9 mouse cellular contexts compared by ENCODE assay signal in the genomic region with DNA sequence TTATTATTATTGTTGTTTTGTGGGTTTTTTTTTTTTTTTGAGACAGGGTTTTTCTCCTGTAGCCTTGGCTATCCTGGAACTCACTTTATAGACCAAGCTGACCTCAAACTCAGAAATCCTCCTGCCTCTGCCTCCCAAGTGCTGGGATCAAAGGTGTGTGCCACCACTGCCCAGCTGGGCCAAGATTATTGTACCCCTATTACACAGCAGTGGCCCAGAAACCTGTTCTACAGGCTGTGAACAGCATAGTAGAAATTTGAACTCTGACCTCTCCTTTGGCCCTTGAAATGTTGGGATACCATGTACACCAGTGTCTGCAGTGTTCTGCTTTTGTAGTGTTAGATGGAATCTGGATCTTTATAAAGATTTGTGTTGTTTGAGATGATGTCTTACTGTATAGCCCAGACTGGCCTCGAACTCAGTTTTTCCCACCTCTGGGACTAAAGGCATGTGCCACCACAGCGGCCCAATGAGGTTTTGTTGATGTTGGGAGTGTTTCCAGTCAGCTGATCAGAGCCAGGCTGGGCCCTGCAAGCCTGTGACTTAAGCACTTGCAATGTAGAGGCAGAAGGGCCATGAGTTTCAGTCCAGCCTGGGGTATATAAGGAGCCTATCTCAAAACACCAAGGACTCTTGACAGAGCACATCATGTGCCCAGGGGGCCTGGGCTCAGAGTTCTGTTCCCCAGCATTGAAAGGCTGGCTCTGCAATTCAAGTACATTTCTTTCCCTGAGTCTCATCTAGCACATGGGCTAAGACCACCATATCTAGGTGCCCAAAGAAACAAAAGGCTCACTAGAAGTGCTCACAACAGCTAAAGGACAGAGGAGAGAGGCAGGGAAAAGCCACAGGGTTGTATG. TPM values are rescaled to one million over a fixed set of nuclear protein-coding genes. Genes with fewer than 3 reads are reported as not detected.
A peak's percentile ranks its signal among the peaks of the same experiment; 100 is the strongest.
DNase-seq lines count a peak whose midpoint lies in the region; ATAC-seq and TF ChIP-seq lines count a peak whose summit lies in the region.
"Had no signal": no experiment of that assay in that cellular context is flagged by ENCODE, and none has a peak within 500 bp of the region (broad histone marks: within the 10 kb centered on the region; RNA-seq: fewer than 3 reads in every experiment).

No protein-coding gene starts in this region.

- ATAC-seq in embryonic facial prominence, embryonic 14.5 days (ENCODE audit: low read depth), result no peak
- no peak for ATAC-seq in hindbrain, embryonic 14.5 days (ENCODE audit: low FRiP score)
- ATAC-seq in neural tube, embryonic 12.5 days (ENCODE audit: low FRiP score, low read depth), result no peak

- H3K36me3 ChIP-seq in embryonic facial prominence, embryonic 14.5 days (ENCODE audit: control insufficient read depth, insufficient read depth, low read length), result peaks cover 21% of the 10 kb centered on the region; the same call in 1 of the 2 replicates
- H3K36me3 ChIP-seq in hindbrain, embryonic 14.5 days (replicated peaks; ENCODE audit: control insufficient read depth, insufficient read depth), result peaks cover 9% of the 10 kb centered on the region
- H3K36me3 ChIP-seq in neural tube, embryonic 12.5 days, result peaks cover 15% of the 10 kb centered on the region

- no peak for TF ChIP-seq CTCF in layer of hippocampus, adult 2 months (conservative IDR thresholded peaks at IDR 0.05)

- H3K9me3 ChIP-seq in embryonic facial prominence, embryonic 14.5 days (ENCODE audit: control insufficient read depth, low read length), result no peaks in the 10 kb centered on the region
- no peaks in the 10 kb centered on the region for H3K9me3 ChIP-seq in hindbrain, embryonic 14.5 days (ENCODE audit: control insufficient read depth, low read length)
- no peaks in the 10 kb centered on the region for H3K9me3 ChIP-seq in neural tube, embryonic 12.5 days

- no peak overlapping the region for H3K9ac ChIP-seq in embryonic facial prominence, embryonic 14.5 days (ENCODE audit: low read depth, low read length)
- no peak overlapping the region; the same call in 1 of the 2 replicates for H3K9ac ChIP-seq in hindbrain, embryonic 14.5 days
- H3K9ac ChIP-seq in neural tube, embryonic 12.5 days, result 0 out of 2 replicates have a peak overlapping the region, but pooled peaks have one; percentile 26

- H3K27ac ChIP-seq in layer of hippocampus, adult 2 months, result peak overlapping the region; percentile 64
- H3K27ac ChIP-seq in embryonic facial prominence, embryonic 14.5 days (replicated peaks; ENCODE audit: low read depth, low read length), result no peak overlapping the region
- no peak overlapping the region for H3K27ac ChIP-seq in hindbrain, embryonic 14.5 days
- H3K27ac ChIP-seq in neural tube, embryonic 12.5 days, result no peak overlapping the region

- no peak for DNase-seq in layer of hippocampus, adult 2 months (ENCODE audit: low spot score in 2 of 2)
- no peak for DNase-seq in layer of hippocampus, postnatal 10 days (ENCODE audit: low spot score in 2 of 2)
- no peak for DNase-seq in embryonic facial prominence, embryonic 14.5 days (ENCODE audit: low spot score)
- DNase-seq in hindbrain, embryonic 14.5 days (ENCODE audit: low spot score), result no peak
- no peak for DNase-seq in lung, postnatal 36 days
- DNase-seq in urinary bladder, postnatal 25 days (ENCODE audit: low spot score), result no peak
- DNase-seq in ovary, adult 18-20 months (ENCODE audit: low spot score), result no peak

- H3K4me1 ChIP-seq in embryonic facial prominence, embryonic 14.5 days (ENCODE audit: control insufficient read depth, insufficient read depth, low read length), result peaks cover 17% of the 10 kb centered on the region
- H3K4me1 ChIP-seq in hindbrain, embryonic 14.5 days (replicated peaks; ENCODE audit: control insufficient read depth, insufficient read depth, low read length), result peaks cover 34% of the 10 kb centered on the region
- peaks cover 34% of the 10 kb centered on the region for H3K4me1 ChIP-seq in neural tube, embryonic 12.5 days

- peak overlapping the region; percentile 61; the same call in 1 of the 2 replicates for H3K4me2 ChIP-seq in embryonic facial prominence, embryonic 14.5 days (ENCODE audit: low read depth, low read length)
- peak overlapping the region; percentile 86 for H3K4me2 ChIP-seq in hindbrain, embryonic 14.5 days (replicated peaks)
- peak overlapping the region; percentile 86 for H3K4me2 ChIP-seq in neural tube, embryonic 12.5 days (replicated peaks)

- no peaks in the 10 kb centered on the region for H3K27me3 ChIP-seq in embryonic facial prominence, embryonic 14.5 days (replicated peaks; ENCODE audit: control insufficient read depth, insufficient read depth, low read length)
- H3K27me3 ChIP-seq in hindbrain, embryonic 14.5 days (ENCODE audit: control insufficient read depth, insufficient read depth, low read length), result no peaks in the 10 kb centered on the region
- H3K27me3 ChIP-seq in neural tube, embryonic 12.5 days (replicated peaks), result no peaks in the 10 kb centered on the region

- 83% methylated on average over 2 of the region's 2 CpGs for WGBS in embryonic facial prominence, embryonic 14.5 days
- 77% methylated on average over 2 of the region's 2 CpGs for WGBS in hindbrain, embryonic 14.5 days
- WGBS in neural tube, embryonic 12.5 days, result 82% methylated on average over 2 of the region's 2 CpGs

- no peak overlapping the region for H3K4me3 ChIP-seq in layer of hippocampus, adult 2 months
- no peak overlapping the region for H3K4me3 ChIP-seq in embryonic facial prominence, embryonic 14.5 days (ENCODE audit: low read depth, low read length)
- peak overlapping the region; percentile 99; the same call in 1 of the 2 replicates for H3K4me3 ChIP-seq in hindbrain, embryonic 14.5 days (replicated peaks; ENCODE audit: low read length)
- no peak overlapping the region; the same call in 1 of the 2 replicates for H3K4me3 ChIP-seq in neural tube, embryonic 12.5 days

RNA-seq across cellular contexts. Expression of gene Iqcn, which starts 1.0 kb away (rescaled TPM):
- total RNA-seq in layer of hippocampus, adult 2 months (2021), result under 1 TPM; 0.07 to 0.08 TPM
- total RNA-seq in layer of hippocampus, postnatal 10 days (2021), result under 1 TPM in 1 of 2 experiments, not detected in 1; 0.07 TPM
- not detected in 2 replicates for polyA plus RNA-seq in embryonic facial prominence, embryonic 14.5 days (2014; fragmentation: Nextera tagmentation; extraction: Ambion mirVana)
- polyA plus RNA-seq in hindbrain, embryonic 14.5 days (2014; fragmentation: Nextera tagmentation; extraction: Ambion mirVana), result 0.07 and 0.15 TPM in 2 replicates
- polyA plus RNA-seq in neural tube, embryonic 12.5 days (2016; fragmentation: Nextera tagmentation; extraction: Ambion mirVana), result 0.06 and 0.16 TPM in 2 replicates

RNA-seq across cellular contexts. Expression of gene Jund, which starts 3.5 kb away (rescaled TPM):
- total RNA-seq in layer of hippocampus, adult 2 months (2021), result 100 to 1,000 TPM; 165 to 181 TPM
- 100 to 1,000 TPM; 166 to 187 TPM for total RNA-seq in layer of hippocampus, postnatal 10 days (2021)
- 103 and 121 TPM in 2 replicates for polyA plus RNA-seq in embryonic facial prominence, embryonic 14.5 days (2014; fragmentation: Nextera tagmentation; extraction: Ambion mirVana)
- 128 and 144 TPM in 2 replicates for polyA plus RNA-seq in hindbrain, embryonic 14.5 days (2014; fragmentation: Nextera tagmentation; extraction: Ambion mirVana)
- 248 and 267 TPM in 2 replicates for polyA plus RNA-seq in neural tube, embryonic 12.5 days (2016; fragmentation: Nextera tagmentation; extraction: Ambion mirVana)

RNA-seq across cellular contexts. Expression of gene Gm3336, which starts 16.1 kb away (rescaled TPM):
- not detected for total RNA-seq in layer of hippocampus, adult 2 months (2021)
- not detected for total RNA-seq in layer of hippocampus, postnatal 10 days (2021)
- polyA plus RNA-seq in embryonic facial prominence, embryonic 14.5 days (2014; fragmentation: Nextera tagmentation; extraction: Ambion mirVana), result not detected in 2 replicates
- not detected in 2 replicates for polyA plus RNA-seq in hindbrain, embryonic 14.5 days (2014; fragmentation: Nextera tagmentation; extraction: Ambion mirVana)
- not detected in 2 replicates for polyA plus RNA-seq in neural tube, embryonic 12.5 days (2016; fragmentation: Nextera tagmentation; extraction: Ambion mirVana)
- total RNA-seq: layer of hippocampus, postnatal 14 days had no signal

RNA-seq across cellular contexts. Expression of gene Pde4c, which starts 21.3 kb away (rescaled TPM):
- total RNA-seq in layer of hippocampus, adult 2 months (2021), result 1 to 10 TPM; 1.4 to 1.5 TPM
- total RNA-seq in layer of hippocampus, postnatal 10 days (2021), result under 1 TPM; 0.51 to 0.64 TPM
- 0.16 and 0.22 TPM in 2 replicates for polyA plus RNA-seq in embryonic facial prominence, embryonic 14.5 days (2014; fragmentation: Nextera tagmentation; extraction: Ambion mirVana)
- 0.21 and 0.32 TPM in 2 replicates for polyA plus RNA-seq in hindbrain, embryonic 14.5 days (2014; fragmentation: Nextera tagmentation; extraction: Ambion mirVana)
- polyA plus RNA-seq in neural tube, embryonic 12.5 days (2016; fragmentation: Nextera tagmentation; extraction: Ambion mirVana), result 0.19 and 0.41 TPM in 2 replicates

RNA-seq across cellular contexts. Expression of gene Lsm4, which starts 29.2 kb away (rescaled TPM):
- 10 to 100 TPM; 58.2 to 61.8 TPM for total RNA-seq in layer of hippocampus, adult 2 months (2021)
- 10 to 100 TPM; 72.3 to 76.5 TPM for total RNA-seq in layer of hippocampus, postnatal 10 days (2021)
- polyA plus RNA-seq in embryonic facial prominence, embryonic 14.5 days (2014; fragmentation: Nextera tagmentation; extraction: Ambion mirVana), result 199 and 223 TPM in 2 replicates
- 180 and 197 TPM in 2 replicates for polyA plus RNA-seq in hindbrain, embryonic 14.5 days (2014; fragmentation: Nextera tagmentation; extraction: Ambion mirVana)
- polyA plus RNA-seq in neural tube, embryonic 12.5 days (2016; fragmentation: Nextera tagmentation; extraction: Ambion mirVana), result 264 and 277 TPM in 2 replicates
